Mouse (Mus musculus): ENCODE data around the gene Klhl29. TPM values are rescaled to one million over a fixed set of nuclear protein-coding genes. Genes with fewer than 3 reads are reported as not detected.

The Klhl29 gene
- polyA plus RNA-seq, 1 experiment from 2014 or later: 8.5 TPM

DNA sequence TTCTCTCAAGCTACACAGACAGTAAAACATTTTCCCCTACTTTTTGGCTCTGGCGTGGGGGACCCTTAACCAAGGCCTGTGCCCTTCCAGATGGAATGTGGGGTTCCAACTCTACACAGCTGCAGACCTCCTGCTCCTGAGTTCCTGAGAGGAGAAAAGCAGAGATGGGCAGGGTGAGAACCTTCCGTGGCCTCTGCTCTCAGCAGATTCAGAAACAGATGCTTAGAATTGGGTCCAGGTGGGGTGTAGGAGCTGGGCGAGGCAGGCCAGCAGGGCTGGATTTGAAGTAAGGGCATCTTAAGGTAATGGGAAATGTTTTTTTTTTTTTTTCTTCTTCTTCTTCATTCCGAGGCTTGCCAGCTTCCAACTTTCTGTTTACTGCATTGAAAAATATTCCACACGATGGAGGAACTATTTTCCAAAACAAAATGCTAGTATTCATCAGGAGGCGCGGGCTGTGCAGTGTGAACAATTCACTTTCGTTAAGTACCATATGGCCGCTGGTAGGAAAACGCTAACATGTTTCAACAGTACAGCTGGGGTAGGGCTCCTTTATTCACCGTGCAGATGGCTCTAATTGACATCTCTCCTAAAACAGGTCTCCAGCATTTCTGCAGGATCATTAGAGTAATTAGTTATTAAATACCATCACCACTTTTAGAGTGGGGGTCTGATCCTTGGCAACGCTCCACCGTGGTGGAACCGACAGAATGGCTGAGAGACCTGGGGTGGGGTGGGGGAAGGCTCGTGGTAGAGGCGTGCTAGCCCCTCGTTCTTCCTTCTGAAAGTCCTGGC lies 135.8 kb downstream of the Klhl29 start:
- no peaks in the 10 kb centered on the region for H3K27me3 ChIP-seq (replicated peaks; ENCODE audit: control insufficient read depth, insufficient read depth, low read length)
- no peak overlapping the region for H3K4me3 ChIP-seq (ENCODE audit: low read depth, low read length)
- no peaks in the 10 kb centered on the region for H3K9me3 ChIP-seq (replicated peaks; ENCODE audit: control insufficient read depth, low read length)
- H3K27ac ChIP-seq (ENCODE audit: low read depth, low read length): peak overlapping the region; percentile 10
- H3K9ac ChIP-seq (ENCODE audit: low read length): no peak overlapping the region
- H3K36me3 ChIP-seq (ENCODE audit: control insufficient read depth, insufficient read depth, low read length): no peaks in the 10 kb centered on the region
- 16% methylated on average over 17 of the region's 17 CpGs for WGBS
- DNase-seq (ENCODE audit: low spot score): peak; percentile 92
- H3K4me2 ChIP-seq (ENCODE audit: low read length): no peak overlapping the region
- H3K4me1 ChIP-seq (ENCODE audit: control insufficient read depth, insufficient read depth, low read length): peaks cover 46% of the 10 kb centered on the region
- ATAC-seq: peak; percentile 87

DNA sequence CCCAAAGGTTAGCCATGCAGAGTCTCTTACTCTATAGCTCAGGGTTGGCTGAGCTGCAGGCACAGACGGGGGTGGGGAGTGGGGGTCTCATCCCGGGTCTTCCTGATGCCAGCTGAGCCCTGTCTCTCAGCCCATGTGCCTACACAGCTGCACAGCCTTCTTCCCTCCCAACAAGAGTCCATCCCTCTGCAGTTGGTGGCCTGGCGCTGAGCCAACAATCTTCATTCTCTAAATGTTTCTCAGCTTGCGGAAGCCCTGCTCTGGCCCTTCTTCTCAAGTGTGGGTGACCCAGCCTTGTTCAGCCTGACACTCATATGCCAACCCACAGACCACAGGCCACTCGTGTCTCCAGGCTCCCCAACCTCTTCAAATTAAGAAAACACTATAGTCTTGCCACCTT lies 138.4 kb downstream of the Klhl29 start:
- no peaks in the 10 kb centered on the region for H3K27me3 ChIP-seq (replicated peaks; ENCODE audit: control insufficient read depth, insufficient read depth, low read length)
- H3K9ac ChIP-seq (ENCODE audit: low read length): no peak overlapping the region
- H3K4me3 ChIP-seq (ENCODE audit: low read depth, low read length): no peak overlapping the region
- H3K36me3 ChIP-seq (ENCODE audit: control insufficient read depth, insufficient read depth, low read length): no peaks in the 10 kb centered on the region
- 52% methylated on average over 5 of the region's 5 CpGs for WGBS
- DNase-seq (ENCODE audit: low spot score) (peak; percentile 76), ATAC-seq (peak; percentile 57)
- H3K9me3 ChIP-seq (replicated peaks; ENCODE audit: control insufficient read depth, low read length): no peaks in the 10 kb centered on the region
- H3K27ac ChIP-seq (ENCODE audit: low read depth, low read length): no peak overlapping the region
- no peak overlapping the region for H3K4me2 ChIP-seq (ENCODE audit: low read length)
- H3K4me1 ChIP-seq (ENCODE audit: control insufficient read depth, insufficient read depth, low read length): peaks cover 40% of the 10 kb centered on the region

DNA sequence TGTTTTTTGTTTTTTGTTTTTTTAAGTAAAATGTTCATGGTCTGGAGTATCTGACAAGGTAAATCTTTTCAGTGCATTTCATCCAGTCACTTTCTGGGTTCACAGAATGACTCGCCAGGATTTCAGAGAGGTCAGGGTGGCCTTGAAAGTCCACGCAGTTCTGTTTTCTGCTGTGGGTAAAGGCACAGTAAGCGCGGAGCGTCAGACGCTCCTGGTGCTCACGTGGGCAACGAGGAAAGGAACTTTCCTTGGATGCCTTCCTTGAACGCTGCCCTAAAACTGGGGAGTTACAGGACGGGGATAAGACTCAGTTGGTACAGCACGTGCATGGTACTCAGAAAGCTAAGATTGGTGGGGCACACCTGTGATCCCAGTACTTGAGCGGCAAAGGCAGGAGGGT lies 139.9 kb downstream of the Klhl29 start:
- peaks cover 36% of the 10 kb centered on the region for H3K4me1 ChIP-seq (ENCODE audit: control insufficient read depth, insufficient read depth, low read length)
- no peak overlapping the region for H3K4me3 ChIP-seq (ENCODE audit: low read depth, low read length)
- DNase-seq (ENCODE audit: low spot score) (no peak), ATAC-seq (no peak)
- H3K27me3 ChIP-seq (replicated peaks; ENCODE audit: control insufficient read depth, insufficient read depth, low read length): no peaks in the 10 kb centered on the region
- H3K9ac ChIP-seq (ENCODE audit: low read length): no peak overlapping the region
- no peak overlapping the region for H3K27ac ChIP-seq (ENCODE audit: low read depth, low read length)
- H3K9me3 ChIP-seq (replicated peaks; ENCODE audit: control insufficient read depth, low read length): no peaks in the 10 kb centered on the region
- no peak overlapping the region for H3K4me2 ChIP-seq (ENCODE audit: low read length)
- WGBS: 92% methylated on average over 12 of the region's 12 CpGs
- no peaks in the 10 kb centered on the region for H3K36me3 ChIP-seq (ENCODE audit: control insufficient read depth, insufficient read depth, low read length)

DNA sequence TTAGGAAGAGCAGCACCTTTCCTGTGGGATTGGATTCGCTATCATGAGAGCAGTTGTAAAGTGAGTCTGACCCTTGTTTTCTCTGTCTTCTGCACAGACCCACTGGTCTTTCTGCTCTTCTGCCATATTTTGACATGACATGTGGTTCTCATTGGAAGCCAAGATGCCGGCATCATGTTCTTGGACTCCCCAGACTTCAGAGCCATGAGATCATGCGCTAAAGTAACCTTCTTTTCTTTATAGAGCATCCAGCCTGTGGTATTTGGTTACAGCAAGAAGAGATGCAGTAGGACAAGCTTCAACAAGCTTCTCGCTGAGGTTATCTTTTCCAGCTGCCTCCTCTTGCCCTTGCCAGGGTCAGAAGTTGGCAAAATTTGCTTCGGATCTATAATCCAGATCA lies 145.0 kb downstream of the Klhl29 start:
- Histone ChIP-seq H3K4me1 (ENCODE audit: control insufficient read depth, insufficient read depth, low read length) (peaks cover 22% of the 10 kb centered on the region), H3K9me3 (replicated peaks; ENCODE audit: control insufficient read depth, low read length) (no peaks in the 10 kb centered on the region), H3K36me3 (ENCODE audit: control insufficient read depth, insufficient read depth, low read length) (no peaks in the 10 kb centered on the region), H3K27me3 (replicated peaks; ENCODE audit: control insufficient read depth, insufficient read depth, low read length) (no peaks in the 10 kb centered on the region), H3K27ac (ENCODE audit: low read depth, low read length) (no peak overlapping the region), H3K9ac (ENCODE audit: low read length) (no peak overlapping the region), H3K4me2 (ENCODE audit: low read length) (no peak overlapping the region), H3K4me3 (ENCODE audit: low read depth, low read length) (no peak overlapping the region)
- ATAC-seq (no peak), DNase-seq (ENCODE audit: low spot score) (no peak)
- WGBS: 94% methylated on average over 5 of the region's 5 CpGs

DNA sequence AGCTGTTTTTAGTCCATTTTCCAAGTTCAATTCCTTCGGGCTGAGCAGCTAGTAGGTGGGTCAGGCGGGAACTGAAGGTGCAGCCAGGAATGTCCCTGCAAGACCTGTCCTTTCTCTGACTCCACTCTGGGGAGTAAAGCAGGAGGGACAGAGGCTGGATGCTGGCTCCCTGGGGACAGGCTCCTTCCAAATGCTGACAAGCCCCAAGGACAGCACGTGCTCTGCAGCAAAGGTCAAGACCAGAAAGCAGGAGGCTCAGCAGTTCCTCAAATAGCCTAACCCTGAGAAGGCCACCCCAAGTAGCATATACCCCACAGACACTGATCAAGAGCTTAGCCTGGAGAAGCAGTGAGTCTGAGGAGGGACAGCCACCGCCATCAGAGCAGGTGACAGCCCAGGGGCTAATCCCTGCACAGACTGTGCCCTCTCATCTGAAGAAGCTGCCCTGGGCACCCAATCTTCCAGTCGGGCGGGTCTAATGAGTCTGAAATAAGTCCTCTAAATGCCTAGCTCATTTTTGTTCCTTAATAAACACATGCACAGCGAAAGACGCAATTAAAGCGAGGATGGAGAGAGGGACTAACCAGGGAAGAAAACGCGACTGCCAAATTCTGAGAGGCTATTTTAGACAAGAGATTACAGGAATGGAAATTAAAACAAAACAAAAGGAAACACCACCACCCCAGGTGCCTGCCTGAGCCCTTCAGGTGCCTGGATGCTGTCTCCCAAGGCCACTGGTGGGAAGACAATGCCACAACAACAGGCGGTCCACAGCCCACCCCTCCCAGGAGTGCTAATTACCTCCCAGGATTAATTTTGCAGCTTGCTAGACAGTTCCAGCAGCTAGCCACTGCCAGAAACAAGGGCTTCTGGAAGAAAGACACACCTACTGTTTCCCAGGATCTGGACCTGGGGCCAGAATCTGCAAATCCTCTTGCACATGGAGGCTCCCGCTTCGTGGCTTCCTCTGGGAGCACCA lies 148.5 kb downstream of the Klhl29 start:
- ATAC-seq (peak; percentile 57), DNase-seq (ENCODE audit: low spot score) (peak; percentile 66)
- Histone ChIP-seq H3K27ac (ENCODE audit: low read depth, low read length) (peak overlapping the region; percentile 28; the same call in 1 of the 2 replicates), H3K4me1 (ENCODE audit: control insufficient read depth, insufficient read depth, low read length) (peaks cover 16% of the 10 kb centered on the region), H3K4me2 (ENCODE audit: low read length) (no peak overlapping the region), H3K27me3 (replicated peaks; ENCODE audit: control insufficient read depth, insufficient read depth, low read length) (no peaks in the 10 kb centered on the region), H3K9me3 (replicated peaks; ENCODE audit: control insufficient read depth, low read length) (no peaks in the 10 kb centered on the region), H3K9ac (ENCODE audit: low read length) (no peak overlapping the region), H3K4me3 (ENCODE audit: low read depth, low read length) (no peak overlapping the region), H3K36me3 (ENCODE audit: control insufficient read depth, insufficient read depth, low read length) (no peaks in the 10 kb centered on the region)
- 12% methylated on average over 14 of the region's 14 CpGs for WGBS

DNA sequence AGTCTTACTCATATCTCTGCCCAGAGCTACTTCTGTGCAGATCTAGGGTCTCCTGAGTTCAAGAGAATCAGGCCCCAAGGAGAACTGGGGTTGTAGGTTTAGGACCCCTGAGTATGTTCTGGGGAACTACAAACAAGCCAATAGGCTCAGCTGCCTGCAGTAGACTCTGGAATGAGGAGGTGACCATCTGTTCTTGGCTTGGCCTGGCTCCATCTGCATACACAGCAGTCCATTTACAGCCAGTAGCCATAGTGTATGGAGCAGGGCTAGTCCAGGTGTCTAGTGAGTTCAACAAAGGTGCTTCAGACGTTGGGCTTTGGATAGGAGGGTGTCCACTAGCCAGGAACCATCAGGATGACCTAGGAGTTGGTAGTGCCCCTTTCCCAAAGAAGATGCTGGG lies 151.9 kb downstream of the Klhl29 start:
- ATAC-seq: no peak
- H3K4me1 ChIP-seq (ENCODE audit: control insufficient read depth, insufficient read depth, low read length): peaks cover 22% of the 10 kb centered on the region
- H3K27me3 ChIP-seq (replicated peaks; ENCODE audit: control insufficient read depth, insufficient read depth, low read length): no peaks in the 10 kb centered on the region
- no peaks in the 10 kb centered on the region for H3K9me3 ChIP-seq (replicated peaks; ENCODE audit: control insufficient read depth, low read length)
- WGBS: 48% methylated on average over 1 of the region's 1 CpGs
- no peak for DNase-seq (ENCODE audit: low spot score)
- no peak overlapping the region for H3K27ac ChIP-seq (ENCODE audit: low read depth, low read length)
- no peak overlapping the region for H3K4me3 ChIP-seq (ENCODE audit: low read depth, low read length)
- H3K36me3 ChIP-seq (ENCODE audit: control insufficient read depth, insufficient read depth, low read length): no peaks in the 10 kb centered on the region
- no peak overlapping the region for H3K9ac ChIP-seq (ENCODE audit: low read length)
- H3K4me2 ChIP-seq (ENCODE audit: low read length): no peak overlapping the region

DNA sequence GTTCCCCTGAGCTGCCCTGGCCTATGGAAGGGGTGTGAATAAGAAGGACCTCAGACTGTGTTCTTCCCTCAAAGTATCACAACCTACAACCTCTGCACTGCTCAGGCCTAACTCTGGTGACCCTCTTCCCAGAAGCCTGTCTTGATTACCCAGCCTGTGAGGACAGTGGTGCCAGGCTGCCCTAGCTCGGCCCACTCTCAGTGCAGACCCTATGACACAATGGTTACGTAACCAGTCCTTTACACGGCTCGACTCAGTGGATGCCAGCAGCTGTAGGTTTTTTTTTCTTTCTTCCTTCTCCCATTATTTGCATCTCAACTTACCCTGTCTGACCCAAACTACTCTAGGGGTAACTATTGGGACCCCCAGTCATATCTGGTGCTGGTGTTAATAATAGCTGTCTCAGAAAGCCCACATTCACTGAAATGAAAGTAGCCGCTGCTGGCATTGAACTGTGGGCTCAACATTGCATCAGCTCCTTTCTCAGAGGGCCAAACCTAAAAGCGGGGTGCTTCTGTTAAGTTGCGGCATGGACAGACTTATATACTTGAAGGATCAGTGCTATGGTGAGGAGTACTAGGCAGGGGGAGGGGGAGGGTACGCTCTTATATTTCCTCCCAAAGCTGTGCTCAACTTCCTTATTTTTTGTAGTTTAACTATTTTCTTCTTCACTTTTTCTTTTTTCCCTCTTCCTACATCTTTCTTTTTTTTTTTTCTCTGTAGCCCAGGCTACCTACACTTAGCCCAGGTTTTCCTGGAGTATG lies 152.9 kb downstream of the Klhl29 start:
- Histone ChIP-seq H3K9me3 (replicated peaks; ENCODE audit: control insufficient read depth, low read length) (no peaks in the 10 kb centered on the region), H3K27me3 (replicated peaks; ENCODE audit: control insufficient read depth, insufficient read depth, low read length) (no peaks in the 10 kb centered on the region), H3K4me2 (ENCODE audit: low read length) (no peak overlapping the region), H3K36me3 (ENCODE audit: control insufficient read depth, insufficient read depth, low read length) (no peaks in the 10 kb centered on the region), H3K9ac (ENCODE audit: low read length) (no peak overlapping the region), H3K27ac (ENCODE audit: low read depth, low read length) (no peak overlapping the region), H3K4me3 (ENCODE audit: low read depth, low read length) (no peak overlapping the region), H3K4me1 (ENCODE audit: control insufficient read depth, insufficient read depth, low read length) (peaks cover 18% of the 10 kb centered on the region)
- WGBS: 93% methylated on average over 8 of the region's 8 CpGs
- DNase-seq (ENCODE audit: low spot score): no peak
- ATAC-seq: no peak

DNA sequence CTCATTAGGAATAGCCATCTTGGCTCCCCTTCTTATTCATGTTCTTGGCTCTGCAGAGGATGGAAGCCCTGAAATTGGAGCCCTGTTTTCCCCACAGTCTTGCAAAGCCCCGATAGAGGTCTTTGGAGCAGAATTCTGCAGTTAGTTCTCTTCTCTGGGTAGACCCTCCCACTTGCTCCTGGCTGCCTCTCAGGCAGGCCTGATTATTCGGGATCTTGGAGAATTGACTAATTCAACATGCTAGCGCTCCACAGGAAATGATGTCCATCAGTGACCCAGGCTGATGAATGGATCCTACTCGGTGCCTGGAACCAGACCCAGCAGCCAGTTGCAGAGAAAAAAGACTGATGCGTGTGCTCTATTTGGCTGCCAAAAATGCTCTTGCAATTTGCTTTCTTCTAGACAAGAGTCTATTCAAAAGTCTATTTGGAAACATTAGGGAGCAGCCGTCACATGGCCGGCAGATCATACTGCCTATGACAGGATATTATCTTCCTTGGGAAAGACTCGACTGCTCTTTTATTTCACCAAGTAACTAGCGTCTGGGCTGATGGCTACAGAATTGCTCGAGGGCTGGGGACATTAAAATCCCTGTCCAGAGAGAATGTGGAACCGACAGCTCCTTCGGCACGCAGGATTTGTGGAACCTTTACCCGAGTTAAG lies 155.4 kb downstream of the Klhl29 start:
- H3K27me3 ChIP-seq (replicated peaks; ENCODE audit: control insufficient read depth, insufficient read depth, low read length): no peaks in the 10 kb centered on the region
- no peaks in the 10 kb centered on the region for H3K9me3 ChIP-seq (replicated peaks; ENCODE audit: control insufficient read depth, low read length)
- H3K27ac ChIP-seq (ENCODE audit: low read depth, low read length): no peak overlapping the region
- ATAC-seq (no peak), DNase-seq (ENCODE audit: low spot score) (peak; percentile 57)
- 46% methylated on average over 14 of the region's 14 CpGs for WGBS
- H3K36me3 ChIP-seq (ENCODE audit: control insufficient read depth, insufficient read depth, low read length): no peaks in the 10 kb centered on the region
- H3K4me2 ChIP-seq (ENCODE audit: low read length): no peak overlapping the region
- no peak overlapping the region for H3K4me3 ChIP-seq (ENCODE audit: low read depth, low read length)
- no peak overlapping the region for H3K9ac ChIP-seq (ENCODE audit: low read length)
- peaks cover 21% of the 10 kb centered on the region for H3K4me1 ChIP-seq (ENCODE audit: control insufficient read depth, insufficient read depth, low read length)

Data from forebrain, embryonic 14.5 days (tissue).